Mouse (Mus musculus) thymus, postnatal 25 days (tissue): Measurements from ENCODE around the gene Dusp15.

ENCODE experiments used
- DNase-seq: peaks from one replicate; pipeline ENCODE4 v3.0.0; 2022

Dusp15 gene

DNA sequence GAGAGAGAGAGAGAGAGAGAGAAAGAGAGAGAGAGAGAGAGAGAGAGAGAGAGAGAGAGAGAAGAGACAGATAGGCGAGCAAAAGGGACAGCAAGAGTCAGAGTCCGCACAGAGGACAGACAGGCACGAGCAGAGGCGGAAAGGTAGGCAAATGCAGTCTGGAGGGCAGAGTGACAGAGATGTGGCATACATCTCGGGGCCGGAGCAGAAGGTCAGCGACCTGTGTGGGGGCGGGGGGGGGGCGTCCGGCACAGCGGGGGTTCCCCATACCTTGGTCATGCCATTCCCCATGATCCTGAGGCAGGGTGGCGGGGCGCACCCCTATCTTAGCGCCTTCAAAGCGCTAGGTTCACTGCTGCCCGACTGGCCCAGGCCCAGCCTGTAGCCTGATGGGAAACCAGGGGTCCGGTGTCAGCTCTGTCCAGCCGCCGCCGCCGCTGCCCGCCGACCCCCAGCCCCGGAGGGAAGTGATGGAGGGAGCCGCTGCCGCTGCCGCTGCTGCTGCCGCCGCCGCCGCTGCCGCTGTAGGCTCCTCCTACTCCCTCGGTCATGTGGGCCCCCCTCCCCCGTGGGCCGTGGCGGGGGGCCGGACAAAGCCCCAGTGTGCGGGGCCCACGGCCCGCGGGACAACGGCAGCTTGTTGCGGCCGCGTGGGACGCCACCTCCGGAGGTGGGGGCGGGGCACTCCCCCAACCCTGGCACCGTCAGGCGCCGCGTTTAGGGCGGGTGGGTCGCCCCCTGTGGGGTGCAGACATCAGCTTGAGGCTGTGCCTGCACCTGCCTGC, at the start of gene Dusp15:
TSS of gene Dusp15 (minus strand) at position 634 of the 785 bp plus-strand sequence.
- peak; percentile 51 for DNase-seq

DNA sequence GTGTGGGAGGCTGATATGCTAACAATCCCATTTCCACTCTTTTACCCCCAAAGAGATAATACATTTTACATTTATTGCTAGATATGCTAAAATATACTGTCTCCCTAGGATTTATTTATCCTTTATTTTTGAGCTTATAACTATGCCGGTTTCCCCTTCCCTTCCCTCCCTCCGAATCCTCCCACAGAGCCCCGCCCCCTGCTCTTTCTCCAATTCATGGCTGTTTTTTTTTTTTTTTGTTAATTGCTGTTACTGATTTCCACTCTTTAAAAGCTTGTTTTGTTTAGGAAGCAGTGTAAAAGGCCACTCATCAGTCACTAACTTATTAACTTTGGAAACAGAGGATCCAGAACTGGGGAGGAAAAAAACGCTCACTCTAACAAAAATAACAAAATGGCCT, 45.5 kb upstream of the Dusp15 start:
- DNase-seq = no peak

- no peak for DNase-seq
Observed at GRCm38 (mm10) chr2:152991529-152991928, 40.0 kb upstream of the Dusp15 start.

DNA sequence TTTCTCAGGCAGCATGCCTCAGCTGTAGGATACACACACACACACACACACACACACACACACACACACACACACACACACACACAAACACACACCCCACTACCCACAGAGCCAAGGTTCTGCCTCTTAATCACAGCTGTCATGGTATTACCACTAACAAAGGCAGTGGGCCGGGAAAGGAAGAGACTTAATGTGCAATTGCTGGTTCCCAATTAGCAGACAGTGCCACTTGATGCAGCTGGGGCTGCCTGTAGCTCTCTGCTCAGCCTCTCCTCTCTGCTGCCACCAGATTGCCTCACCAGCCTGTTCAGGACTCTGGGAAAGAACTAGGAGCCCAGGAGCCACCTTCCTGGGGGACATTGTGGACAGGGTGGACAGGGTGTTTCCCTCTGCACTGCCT, 34.1 kb upstream of the Dusp15 start:
- no peak for DNase-seq

DNA sequence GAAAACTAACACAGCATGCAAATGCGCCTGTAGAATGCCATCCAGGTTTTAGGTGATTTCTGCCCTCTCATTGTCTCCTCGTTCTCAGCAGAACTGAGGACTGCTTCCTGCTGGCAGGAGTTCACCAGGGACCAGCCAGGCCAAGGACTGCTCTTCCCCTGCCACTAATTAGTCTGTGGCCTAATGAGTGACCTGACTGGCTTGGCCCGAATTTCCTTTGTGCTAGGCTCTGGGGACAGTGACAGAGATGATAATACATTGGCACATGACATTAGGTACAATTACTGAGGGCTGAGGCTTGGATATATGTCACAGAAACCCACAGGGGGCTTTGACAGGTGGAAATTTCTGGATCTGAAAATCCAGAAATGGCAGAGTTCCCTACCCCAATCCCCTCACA, 25.5 kb upstream of the Dusp15 start:
- no peak for DNase-seq

GRCm38 (mm10) chr2:152965555-152965954, 14.1 kb upstream of the Dusp15 start:
- DNase-seq = no peak

- DNase-seq = peak; percentile 21
Observed at GRCm38 (mm10) chr2:152962091-152962793, 10.7 kb upstream of the Dusp15 start, which contains the start of gene Ttll9. Gene Ttll9 (plus strand): TSS chr2:152962485.

DNA sequence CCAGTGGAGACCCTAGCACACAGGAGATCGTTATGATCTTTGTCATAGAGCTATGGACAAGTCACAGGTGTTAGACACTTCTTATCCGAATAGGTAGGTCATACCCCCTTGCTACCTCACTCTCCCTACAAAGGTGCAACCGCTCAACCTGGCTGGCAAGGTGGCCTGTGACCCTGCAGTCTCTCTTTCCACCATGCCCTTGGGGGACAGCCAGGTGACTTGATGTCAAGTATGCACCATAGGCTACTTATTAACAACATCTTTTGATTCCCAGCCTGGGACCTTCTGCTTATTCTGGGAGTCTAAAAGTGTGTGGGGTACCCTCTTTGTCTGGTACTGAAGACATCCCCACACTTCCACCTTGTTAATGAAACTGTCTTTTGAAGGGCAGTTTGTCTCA, 6.6 kb upstream of the Dusp15 start:
- no peak for DNase-seq

DNA sequence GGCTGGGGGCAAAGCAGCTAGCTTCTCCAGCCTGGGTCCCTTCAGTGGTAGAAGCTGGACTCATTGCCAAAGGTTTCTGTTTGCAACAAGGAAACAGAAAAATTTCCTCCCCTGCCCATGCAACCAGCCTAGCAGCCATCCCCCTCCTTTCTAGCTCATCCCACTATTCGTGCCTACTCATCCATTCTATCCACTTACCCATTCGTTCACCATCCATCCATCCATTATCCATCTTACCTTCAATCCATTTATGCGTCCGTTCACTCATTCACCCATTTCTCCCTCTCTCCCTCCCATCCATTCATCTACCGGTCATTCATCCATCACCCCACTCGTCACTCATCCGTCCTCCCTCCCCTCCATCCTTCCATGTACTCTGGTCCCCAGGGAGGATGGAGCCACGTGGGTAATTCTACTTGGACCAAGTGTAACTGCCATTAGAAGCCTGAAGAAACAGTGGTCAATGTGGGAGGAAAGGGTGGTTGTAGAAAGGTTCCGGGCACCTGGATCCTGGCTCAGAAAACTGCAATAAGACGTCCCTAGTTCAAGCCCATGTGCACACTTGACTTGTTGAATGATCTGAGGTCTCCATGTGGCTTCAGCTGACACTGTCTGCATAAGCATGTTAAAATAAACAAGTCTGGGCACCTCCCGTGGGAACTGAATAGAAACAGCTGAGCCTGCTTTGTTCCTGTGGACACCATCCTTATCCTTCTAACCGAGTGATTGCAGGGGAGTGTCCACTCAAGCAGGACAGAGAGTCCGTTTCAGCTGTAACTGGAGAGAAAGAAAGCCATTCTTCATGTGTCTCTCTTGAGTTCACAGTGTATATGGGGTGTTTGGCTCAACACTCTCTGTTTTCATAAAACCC, 587 bp upstream of the Dusp15 start:
- no peak for DNase-seq

GRCm38 (mm10) chr2:152950358-152951064, 987 bp downstream of the Dusp15 start:
- DNase-seq = no peak

- no peak for DNase-seq
Observed at GRCm38 (mm10) chr2:152948438-152949020, 3.0 kb downstream of the Dusp15 start.

GRCm38 (mm10) chr2:152947098-152947497, 4.4 kb downstream of the Dusp15 start:
- DNase-seq = no peak

DNA sequence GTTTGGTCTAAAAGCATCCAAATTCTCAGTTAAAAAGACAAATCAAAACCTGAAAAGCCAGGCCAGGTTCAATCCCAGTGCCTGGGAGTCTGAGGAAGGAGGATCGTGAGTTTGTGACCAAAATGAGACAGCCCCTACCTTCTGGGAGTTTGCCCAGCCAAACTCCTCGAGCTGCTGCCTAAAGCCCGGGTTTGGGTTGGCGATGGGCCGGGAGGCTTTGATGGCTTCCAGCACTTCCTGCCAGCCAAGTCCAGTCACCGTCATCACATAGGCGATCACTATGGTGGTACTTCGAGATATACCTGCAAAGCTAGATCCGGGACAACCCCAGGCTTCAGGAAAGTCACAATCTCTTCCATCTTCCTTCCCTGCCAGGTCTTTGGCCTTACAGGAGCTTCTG, 7.5 kb downstream of the Dusp15 start:
- DNase-seq = no peak

GRCm38 (mm10) chr2:152943568-152943967, 7.9 kb downstream of the Dusp15 start:
- no peak for DNase-seq

DNA sequence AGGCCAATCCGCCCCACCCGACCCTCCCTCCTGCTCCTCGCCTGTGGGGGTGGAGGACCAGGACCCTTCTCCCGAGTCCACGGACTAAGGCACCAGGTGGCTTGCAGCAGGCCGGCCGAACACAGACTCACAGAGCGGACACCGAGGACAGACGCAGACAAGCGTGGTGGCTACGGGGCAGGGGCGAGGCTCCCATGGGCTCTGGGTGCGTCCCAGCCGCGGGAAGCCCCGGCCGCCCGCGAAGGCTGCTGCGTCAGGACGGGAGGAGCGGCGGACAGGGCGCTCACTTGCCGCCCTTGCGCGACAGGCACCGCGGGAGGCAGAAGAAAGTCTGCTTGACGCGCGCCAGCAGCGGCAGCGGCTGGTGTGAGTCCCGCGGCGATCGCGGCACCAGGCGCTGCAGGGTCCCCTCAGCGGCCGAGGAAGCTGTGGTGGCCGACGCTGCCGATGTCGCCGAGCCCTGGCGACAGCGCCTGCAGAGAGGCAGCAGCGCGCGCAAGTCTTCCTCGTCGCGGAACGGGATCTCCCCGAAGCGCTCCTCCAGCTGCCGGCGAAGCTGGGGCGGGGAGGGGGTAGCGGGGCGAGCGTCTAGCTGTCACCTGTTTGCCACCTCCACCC, 8.5 kb downstream of the Dusp15 start:
- DNase-seq = no peak

DNA sequence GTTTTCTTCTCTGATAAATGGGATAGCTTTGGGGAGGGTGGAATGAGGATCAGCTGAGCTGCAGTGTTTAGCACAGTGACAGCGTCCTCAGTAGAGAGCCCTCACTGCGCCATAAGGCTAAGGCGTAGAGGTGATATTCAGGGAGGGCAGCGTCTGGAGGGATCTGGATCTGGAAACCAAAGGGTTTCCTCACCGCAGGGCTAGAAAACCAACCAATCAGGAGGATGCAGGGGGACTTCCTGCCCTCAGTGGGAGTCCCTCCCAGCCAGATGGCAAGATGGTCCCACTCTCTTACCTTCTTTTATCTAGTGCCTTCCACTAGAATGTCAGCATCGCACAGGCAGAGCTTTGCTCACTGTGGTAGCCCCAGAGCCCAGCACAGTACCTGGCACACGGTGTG, 9.7 kb downstream of the Dusp15 start:
- DNase-seq = peak; percentile 9

- DNase-seq = no peak
Observed at GRCm38 (mm10) chr2:152941106-152941505, 10.4 kb downstream of the Dusp15 start.

DNA sequence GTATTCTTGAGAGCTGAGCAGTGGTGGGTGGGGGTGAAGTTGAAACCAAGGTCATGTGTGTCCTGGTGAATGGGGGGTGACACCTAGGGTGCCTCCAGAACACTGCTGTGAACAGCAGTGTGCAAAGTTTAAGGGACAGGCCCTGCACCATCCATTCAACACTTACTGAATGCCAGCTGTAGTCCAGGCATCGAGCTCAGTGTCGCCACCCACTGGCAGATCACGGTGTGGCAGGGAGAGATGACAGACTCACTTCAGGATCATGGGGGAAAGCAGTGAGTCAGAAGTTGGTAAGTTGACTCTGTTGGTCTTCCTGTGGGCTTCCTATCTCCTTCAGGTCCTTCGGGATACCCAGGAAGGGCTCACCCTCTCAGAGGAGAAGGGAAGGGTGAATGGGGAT, 11.7 kb downstream of the Dusp15 start:
- peak; percentile 55 for DNase-seq

GRCm38 (mm10) chr2:152933614-152934013, 17.9 kb downstream of the Dusp15 start:
- DNase-seq = peak; percentile 43

GRCm38 (mm10) chr2:152933048-152933447, 18.4 kb downstream of the Dusp15 start, which contains the start of gene Foxs1:
Gene Foxs1 (minus strand): TSS chr2:152933208.
- DNase-seq = no peak

DNA sequence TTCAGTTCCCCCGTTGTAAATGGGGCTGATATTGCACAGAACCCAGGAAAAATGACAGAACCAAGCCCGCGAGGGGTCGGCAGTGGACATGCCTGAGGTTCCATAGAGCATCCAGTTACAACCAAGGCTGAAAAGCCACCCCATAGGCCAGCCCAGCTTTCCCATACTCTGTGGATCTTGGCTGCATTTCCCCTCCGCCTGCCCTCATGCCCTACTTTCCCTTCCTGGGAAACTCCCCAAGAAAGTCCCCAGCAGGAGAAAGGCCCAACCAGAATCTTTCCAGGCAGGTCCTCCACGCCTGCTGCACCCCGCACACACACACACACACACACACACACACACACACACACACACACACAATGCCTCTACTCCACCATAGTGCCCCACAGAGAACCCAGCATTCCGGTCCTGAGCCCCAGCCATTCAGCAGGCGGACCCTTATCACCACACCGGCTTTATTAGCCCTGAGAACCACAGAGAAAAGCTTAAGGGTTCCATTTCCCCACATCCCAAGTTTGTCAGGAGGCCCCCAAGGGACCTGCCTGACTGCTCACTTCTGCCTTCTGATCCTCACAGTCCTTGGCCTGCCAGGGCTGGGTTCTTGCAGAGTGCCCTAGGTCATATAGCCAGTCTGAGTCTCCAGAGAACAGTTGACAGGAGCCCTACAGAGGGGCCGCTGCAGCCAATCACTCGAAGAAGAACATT, 19.9 kb downstream of the Dusp15 start:
- DNase-seq = no peak
